Mouse (Mus musculus) forebrain, embryonic 13.5 days (tissue): ENCODE measurements around the gene Lyrm7. TPM values are rescaled to one million over a fixed set of nuclear protein-coding genes. Genes with fewer than 3 reads are reported as not detected.
"Not testable (repeated sequence)": the region's sequence is repeated elsewhere in the genome, so short reads cannot be mapped to it uniquely, and the experiment has no call there.

Experiments
- ATAC-seq: fragments of 200-750 bp; cut with Nextera tagmentation; 2 replicates; pipeline ENCODE4 v1.8.0; 2017
- H3K27ac ChIP-seq: fragments of 300-500 bp; sonication (generic); 2 replicates; pipeline ENCODE4 v1.5.1; 2015; ENCODE audit warnings: inconsistent platforms, mild to moderate bottlenecking, moderate library complexity
- H3K27me3 ChIP-seq: fragments of 300-500 bp; sonication (generic); 2 replicates; pipeline ENCODE4 v1.6.1; 2015; ENCODE audit warnings: mild to moderate bottlenecking, inconsistent platforms
- H3K36me3 ChIP-seq: fragments of 300-500 bp; sonication (generic); 2 replicates; pipeline ENCODE4 v1.6.1; 2015; ENCODE audit warnings: mild to moderate bottlenecking, inconsistent platforms; ENCODE audit not compliant: poor library complexity, severe bottlenecking
- H3K4me1 ChIP-seq: fragments of 300-500 bp; sonication (generic); 2 replicates; pipeline ENCODE4 v1.6.1; 2015; ENCODE audit warnings: inconsistent platforms
- H3K4me2 ChIP-seq: fragments of 300-500 bp; sonication (generic); 2 replicates; pipeline ENCODE4 v1.6.1; 2015; ENCODE audit warnings: inconsistent platforms, mild to moderate bottlenecking, moderate library complexity
- H3K4me3 ChIP-seq: fragments of 300-500 bp; sonication (generic); 2 replicates; pipeline ENCODE4 v1.5.1; 2015; ENCODE audit warnings: mild to moderate bottlenecking, inconsistent platforms
- H3K9ac ChIP-seq: fragments of 300-500 bp; sonication (generic); 2 replicates; pipeline ENCODE4 v1.6.1; 2015; ENCODE audit warnings: mild to moderate bottlenecking, inconsistent platforms
- H3K9me3 ChIP-seq: fragments of 300-500 bp; sonication (generic); replicated peaks from 2 replicates; pipeline ENCODE4 v1.6.1; 2016; ENCODE audit warnings: inconsistent platforms
- WGBS: fragments of 180-500 bp; shearing (Covaris S2); methylation state at CpG from one replicate; pipeline ENCODE4 v1.1.7; 2015; 5-methylcytosine and 5-hydroxymethylcytosine counted together
- polyA plus RNA-seq: library from polyadenylated mRNA; unstranded; fragments of >200 nt; fragmentation: Nextera tagmentation; extraction: Ambion mirVana; gene quantifications from 2 replicates; pipeline ENCODE4 v1.2.1, GENCODE M21; 2015

Lyrm7 gene
- polyA plus RNA-seq, 1 experiment from 2014 or later, result 11.6 TPM

- H3K27me3 ChIP-seq, result no peaks in the 10 kb centered on the region
- no peak overlapping the region for H3K9ac ChIP-seq
- 90% methylated on average over 5 of the region's 5 CpGs for WGBS
- H3K27ac ChIP-seq, result peak overlapping the region; percentile 90; the same call in 1 of the 2 replicates
- no peak for ATAC-seq
- no peaks in the 10 kb centered on the region for H3K9me3 ChIP-seq
- H3K4me2 ChIP-seq, result peak overlapping the region; percentile 74; the same call in 1 of the 2 replicates
- no peaks in the 10 kb centered on the region for H3K36me3 ChIP-seq
- 0 out of 2 replicates have a peak overlapping the region, but pooled peaks have one; percentile 67 for H3K4me3 ChIP-seq
- peaks cover 15% of the 10 kb centered on the region for H3K4me1 ChIP-seq
Measured at GRCm38 (mm10) chr11:54861471-54862420, 1.0 kb upstream of the Lyrm7 start.

- Histone ChIP-seq H3K36me3 (no peaks in the 10 kb centered on the region), H3K9me3 (no peaks in the 10 kb centered on the region), H3K4me1 (peaks cover 15% of the 10 kb centered on the region), H3K4me2 (peak overlapping the region; percentile 74), H3K9ac (peak overlapping the region; percentile 79), H3K27ac (peak overlapping the region; percentile 66; the same call in 1 of the 2 replicates), H3K27me3 (no peaks in the 10 kb centered on the region), H3K4me3 (peak overlapping the region; percentile 67)
- WGBS, result 28% methylated on average over 11 of the region's 11 CpGs
- ATAC-seq, result no peak
Measured at GRCm38 (mm10) chr11:54859322-54860165, 1.2 kb downstream of the Lyrm7 start.

GRCm38 (mm10) chr11:54858880-54859279, 1.8 kb downstream of the Lyrm7 start:
- H3K4me2 ChIP-seq, H3K9ac ChIP-seq, H3K27ac ChIP-seq, ATAC-seq, H3K36me3 ChIP-seq, H3K4me3 ChIP-seq, H3K9me3 ChIP-seq, H3K27me3 ChIP-seq: not testable (repeated sequence)
- peaks cover 15% of the 10 kb centered on the region for H3K4me1 ChIP-seq
- 95% methylated on average over 12 of the region's 12 CpGs for WGBS

- no peak overlapping the region for H3K4me2 ChIP-seq
- H3K9ac ChIP-seq, result no peak overlapping the region
- H3K27me3 ChIP-seq, result no peaks in the 10 kb centered on the region
- WGBS, result 92% methylated on average over 12 of the region's 12 CpGs
- ATAC-seq, result no peak
- H3K9me3 ChIP-seq, result no peaks in the 10 kb centered on the region
- no peaks in the 10 kb centered on the region for H3K4me1 ChIP-seq
- H3K27ac ChIP-seq, result no peak overlapping the region
- H3K4me3 ChIP-seq, result no peak overlapping the region
- no peaks in the 10 kb centered on the region for H3K36me3 ChIP-seq
Measured at GRCm38 (mm10) chr11:54851656-54852055, 9.1 kb downstream of the Lyrm7 start.

DNA sequence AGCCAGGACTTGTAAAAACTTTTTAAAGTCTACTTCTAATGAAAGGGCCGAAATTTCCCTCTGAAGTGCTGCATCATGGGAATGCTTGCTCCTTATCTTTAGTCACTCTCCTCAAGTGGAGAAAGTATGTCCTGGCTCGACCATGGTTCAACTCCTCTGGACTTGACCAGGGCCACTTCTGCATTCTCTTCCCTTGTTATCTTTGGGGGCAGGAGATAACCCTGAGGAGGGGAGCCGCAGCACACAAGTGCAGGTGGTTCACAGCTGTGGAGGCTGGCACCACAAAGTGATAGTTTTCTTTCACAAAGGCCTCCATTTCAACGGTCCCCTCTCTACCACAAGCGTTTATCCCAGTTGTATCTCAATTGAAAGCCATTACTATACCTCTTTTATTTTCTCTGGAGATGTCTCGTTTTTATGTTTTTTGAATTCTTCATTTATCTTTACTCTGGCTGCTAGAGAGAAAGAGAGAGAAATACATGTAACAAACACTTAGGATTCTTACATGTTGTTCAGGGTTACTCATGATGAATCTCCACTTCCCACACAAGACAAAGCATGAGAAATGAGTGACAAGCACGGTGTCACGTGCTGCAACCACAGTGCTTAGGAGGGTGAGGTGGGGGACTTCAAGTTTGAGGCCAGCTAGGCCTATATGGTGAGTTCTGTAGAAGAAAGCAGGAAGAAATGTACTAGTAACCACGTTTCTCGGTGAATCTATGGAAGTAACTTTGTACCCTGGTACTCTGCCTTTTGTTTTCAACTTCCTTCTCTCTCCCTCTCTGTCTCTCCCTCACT, 10.6 kb downstream of the Lyrm7 start:
- no peaks in the 10 kb centered on the region for H3K36me3 ChIP-seq
- no peaks in the 10 kb centered on the region for H3K9me3 ChIP-seq
- 90% methylated on average over 10 of the region's 10 CpGs for WGBS
- no peaks in the 10 kb centered on the region for H3K27me3 ChIP-seq
- no peak overlapping the region for H3K9ac ChIP-seq
- H3K4me2 ChIP-seq, result no peak overlapping the region
- peaks cover 12% of the 10 kb centered on the region for H3K4me1 ChIP-seq
- no peak overlapping the region for H3K4me3 ChIP-seq
- ATAC-seq, result no peak
- H3K27ac ChIP-seq, result no peak overlapping the region

- H3K27ac ChIP-seq, result no peak overlapping the region
- WGBS, result 39% methylated on average over 8 of the region's 8 CpGs
- ATAC-seq, result no peak
Measured at GRCm38 (mm10) chr11:54845470-54846442, 15.0 kb downstream of the Lyrm7 start.

DNA sequence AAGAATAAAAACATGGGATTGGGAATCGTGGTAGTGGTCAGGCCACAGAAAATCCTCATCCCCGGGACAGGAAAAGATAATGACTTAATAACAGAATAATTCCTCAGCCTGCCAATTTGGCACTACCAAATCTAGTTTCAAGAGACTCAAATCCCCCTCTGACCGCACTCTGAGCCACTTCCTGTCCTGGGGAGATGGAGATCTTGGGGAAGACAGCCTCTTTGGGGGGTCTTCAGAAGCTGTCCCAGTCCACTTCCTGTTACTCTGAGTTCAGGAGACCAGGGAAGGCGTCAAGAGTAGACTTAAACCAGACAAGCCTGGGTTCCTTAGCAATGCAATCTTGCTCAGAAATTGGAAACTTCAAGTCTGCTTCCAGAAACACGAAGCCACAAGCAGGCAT, 15.8 kb downstream of the Lyrm7 start:
- H3K4me1 ChIP-seq, result peaks cover 12% of the 10 kb centered on the region
- ATAC-seq, result no peak
- H3K27ac ChIP-seq, result no peak overlapping the region
- no peaks in the 10 kb centered on the region for H3K27me3 ChIP-seq
- no peak overlapping the region for H3K9ac ChIP-seq
- no peaks in the 10 kb centered on the region for H3K36me3 ChIP-seq
- WGBS, result 93% methylated on average over 5 of the region's 5 CpGs
- no peaks in the 10 kb centered on the region for H3K9me3 ChIP-seq
- no peak overlapping the region for H3K4me3 ChIP-seq
- no peak overlapping the region for H3K4me2 ChIP-seq

More at GRCm38 (mm10) chr11:54845470-54846442, 15.0 kb downstream of the Lyrm7 start:
- peaks cover 12% of the 10 kb centered on the region for H3K4me1 ChIP-seq
- no peak overlapping the region for H3K4me3 ChIP-seq
- no peaks in the 10 kb centered on the region for H3K27me3 ChIP-seq
- H3K9me3 ChIP-seq, result no peaks in the 10 kb centered on the region
- H3K4me2 ChIP-seq, result no peak overlapping the region
- no peak overlapping the region for H3K9ac ChIP-seq
- no peaks in the 10 kb centered on the region for H3K36me3 ChIP-seq

DNA sequence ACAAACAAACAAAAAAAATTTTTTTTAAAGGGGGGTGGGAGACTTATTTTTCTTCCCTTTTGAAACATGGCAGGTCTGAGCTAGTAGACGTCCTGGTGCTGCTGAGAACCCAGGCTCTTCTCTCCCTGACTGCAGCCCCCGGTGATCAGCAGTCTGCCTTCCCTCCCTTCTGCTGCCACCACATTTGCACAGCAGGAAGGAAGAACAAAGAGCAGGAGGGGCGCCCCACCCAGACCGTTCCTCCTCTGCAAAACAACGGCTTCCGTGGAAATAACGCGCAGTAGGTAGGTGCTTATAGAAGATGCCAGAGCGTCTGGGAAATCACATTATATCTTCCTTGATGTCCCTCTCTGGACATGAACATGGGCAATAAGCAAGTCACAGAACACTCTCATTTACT, 16.3 kb downstream of the Lyrm7 start:
- no peak for ATAC-seq
- Histone ChIP-seq H3K36me3 (no peaks in the 10 kb centered on the region; the same call in 1 of the 2 replicates), H3K27ac (no peak overlapping the region), H3K4me1 (peaks cover 12% of the 10 kb centered on the region), H3K4me2 (no peak overlapping the region), H3K9me3 (no peaks in the 10 kb centered on the region), H3K4me3 (no peak overlapping the region), H3K27me3 (no peaks in the 10 kb centered on the region), H3K9ac (no peak overlapping the region)
- 81% methylated on average over 9 of the region's 9 CpGs for WGBS

GRCm38 (mm10) chr11:54840891-54841290, 19.8 kb downstream of the Lyrm7 start:
- 92% methylated on average over 11 of the region's 11 CpGs for WGBS
- H3K27ac ChIP-seq, result no peak overlapping the region
- H3K4me2 ChIP-seq, result no peak overlapping the region
- H3K36me3 ChIP-seq, result no peaks in the 10 kb centered on the region; the same call in 1 of the 2 replicates
- H3K27me3 ChIP-seq, result no peaks in the 10 kb centered on the region
- no peak for ATAC-seq
- no peaks in the 10 kb centered on the region for H3K9me3 ChIP-seq
- H3K4me3 ChIP-seq, result no peak overlapping the region
- no peak overlapping the region for H3K9ac ChIP-seq
- H3K4me1 ChIP-seq, result peaks cover 7% of the 10 kb centered on the region

DNA sequence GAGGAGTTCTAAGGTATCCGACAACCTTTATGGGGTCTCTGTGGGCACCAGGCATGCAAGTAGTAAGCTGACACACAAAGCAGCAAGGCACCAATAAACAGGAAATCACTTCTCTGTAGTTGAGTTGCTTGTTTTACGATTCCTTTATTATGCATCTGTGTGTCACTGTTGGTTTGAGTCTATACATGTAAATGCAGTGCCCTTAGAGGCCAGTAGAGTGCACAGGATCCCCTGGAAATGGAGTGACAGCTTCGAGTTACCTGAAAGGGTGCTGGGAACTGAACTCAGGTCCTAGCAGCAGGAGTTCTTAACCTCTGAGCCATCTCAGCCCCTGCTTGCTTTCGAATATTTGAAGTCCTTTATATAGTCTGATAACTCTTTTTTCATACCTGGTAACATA, 21.0 kb downstream of the Lyrm7 start:
- Histone ChIP-seq H3K4me2 (no peak overlapping the region), H3K4me1 (no peaks in the 10 kb centered on the region), H3K27me3 (no peaks in the 10 kb centered on the region), H3K36me3 (no peaks in the 10 kb centered on the region; the same call in 1 of the 2 replicates), H3K9ac (no peak overlapping the region), H3K4me3 (no peak overlapping the region), H3K9me3 (no peaks in the 10 kb centered on the region), H3K27ac (no peak overlapping the region)
- WGBS, result 94% methylated on average over 4 of the region's 4 CpGs
- ATAC-seq, result no peak
